Comparison of ENCODE assay signal across 14 mouse cellular contexts in the genomic region with DNA sequence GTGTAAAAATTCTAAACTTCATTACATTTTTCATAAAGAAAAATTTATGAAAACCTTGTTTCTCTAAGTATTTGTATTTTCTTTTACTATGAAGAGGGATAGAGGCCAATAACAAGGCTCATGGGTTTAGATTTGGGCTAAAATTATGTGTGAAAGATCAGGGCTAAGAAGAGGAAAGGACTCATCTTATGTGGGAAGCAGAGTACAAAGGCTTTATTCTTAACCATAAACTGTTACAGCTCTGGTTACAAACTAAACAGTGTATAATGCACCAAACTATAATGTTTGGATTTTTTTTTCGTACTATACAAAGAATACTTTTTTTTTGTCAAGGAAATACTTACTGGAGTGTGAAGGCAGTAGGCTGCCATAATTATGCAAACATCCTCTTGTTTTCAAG. TPM values are rescaled to one million over a fixed set of nuclear protein-coding genes. Genes with fewer than 3 reads are reported as not detected.
DNase-seq lines count a peak whose midpoint lies in the region; ATAC-seq and TF ChIP-seq lines count a peak whose summit lies in the region.
"Had no signal": no experiment of that assay in that cellular context is flagged by ENCODE, and none has a peak within 500 bp of the region (broad histone marks: within the 10 kb centered on the region; RNA-seq: fewer than 3 reads in every experiment).

No protein-coding gene starts in this region.

- no peak for TF ChIP-seq CTCF in bone marrow, adult 2 months (IDR thresholded peaks at IDR 0.05; ENCODE audit: control insufficient read depth, insufficient read depth, low read length)
- TF ChIP-seq CTCF in cerebellum, adult 2 months (IDR thresholded peaks at IDR 0.05; ENCODE audit: borderline replicate concordance, insufficient read depth, low read depth, low read length), result no peak

- peak overlapping the region; percentile 58 for H3K4me3 ChIP-seq in heart, embryonic 13.5 days
- no peak overlapping the region; the same call in 1 of the 2 replicates for H3K4me3 ChIP-seq in liver, embryonic 11.5 days (ENCODE audit: low read depth, low read length)
- peak overlapping the region; percentile 20 for H3K4me3 ChIP-seq in bone marrow, adult 2 months (replicated peaks; ENCODE audit: control insufficient read depth, low read depth, low read length)
- peak overlapping the region; percentile 49 for H3K4me3 ChIP-seq in liver, embryonic 12.5 days
- no peak overlapping the region for H3K4me3 ChIP-seq in cerebellum, adult 2 months (replicated peaks; ENCODE audit: insufficient read depth, low read depth, low read length)

- peaks cover 38% of the 10 kb centered on the region for H3K4me1 ChIP-seq in heart, embryonic 13.5 days
- H3K4me1 ChIP-seq in liver, embryonic 11.5 days (replicated peaks; ENCODE audit: control insufficient read depth, insufficient read depth, low read length), result peaks cover 8% of the 10 kb centered on the region
- peaks cover 2% of the 10 kb centered on the region; the same call in 1 of the 2 replicates for H3K4me1 ChIP-seq in bone marrow, adult 2 months (ENCODE audit: control insufficient read depth, insufficient read depth, low read length)
- peaks cover 32% of the 10 kb centered on the region for H3K4me1 ChIP-seq in liver, embryonic 12.5 days
- H3K4me1 ChIP-seq in cerebellum, adult 2 months (ENCODE audit: control insufficient read depth, insufficient read depth, low read length), result no peaks in the 10 kb centered on the region

- H3K9me3 ChIP-seq in heart, embryonic 13.5 days, result no peaks in the 10 kb centered on the region
- no peaks in the 10 kb centered on the region for H3K9me3 ChIP-seq in liver, embryonic 11.5 days (ENCODE audit: control insufficient read depth, low read length)
- H3K9me3 ChIP-seq in liver, embryonic 12.5 days (replicated peaks), result no peaks in the 10 kb centered on the region
- H3K9me3 ChIP-seq: embryonic facial prominence, embryonic 15.5 days had no signal

- peak overlapping the region; percentile 81 for H3K4me2 ChIP-seq in heart, embryonic 13.5 days
- peak overlapping the region; percentile 59 for H3K4me2 ChIP-seq in liver, embryonic 11.5 days
- H3K4me2 ChIP-seq in liver, embryonic 12.5 days, result peak overlapping the region; percentile 66

- H3K36me3 ChIP-seq in heart, embryonic 13.5 days, result no peaks in the 10 kb centered on the region
- H3K36me3 ChIP-seq in liver, embryonic 11.5 days (ENCODE audit: control insufficient read depth, insufficient read depth, low read length), result no peaks in the 10 kb centered on the region
- no peaks in the 10 kb centered on the region for H3K36me3 ChIP-seq in liver, embryonic 12.5 days
- H3K36me3 ChIP-seq: embryonic facial prominence, embryonic 15.5 days had no signal

- DNase-seq in heart, adult 8-10 months (ENCODE audit: low spot score), result no peak
- DNase-seq in liver, embryonic 11.5 days (ENCODE audit: low spot score), result no peak
- no peak for DNase-seq in liver
- no peak for DNase-seq in cerebellum, adult 2 months
- no peak for DNase-seq in ovary, postnatal 36 days (ENCODE audit: low spot score)
- DNase-seq: cerebellum, adult 8-10 months; right cerebral cortex, adult 18-20 months had no signal

- H3K27me3 ChIP-seq in heart, embryonic 13.5 days (replicated peaks), result no peaks in the 10 kb centered on the region
- no peaks in the 10 kb centered on the region for H3K27me3 ChIP-seq in liver, embryonic 11.5 days (replicated peaks; ENCODE audit: control insufficient read depth, insufficient read depth, low read length)
- no peaks in the 10 kb centered on the region for H3K27me3 ChIP-seq in liver, embryonic 12.5 days (replicated peaks)
- H3K27me3 ChIP-seq in cerebellum, adult 2 months (ENCODE audit: control insufficient read depth, insufficient read depth, low read length), result no peaks in the 10 kb centered on the region
- H3K27me3 ChIP-seq: embryonic facial prominence, embryonic 15.5 days had no signal

- 82% methylated on average over 1 of the region's 1 CpGs for WGBS in heart, embryonic 13.5 days
- WGBS in liver, embryonic 11.5 days, result 91% methylated on average over 1 of the region's 1 CpGs
- WGBS in bone marrow, adult 2 months, result 61% methylated on average over 1 of the region's 1 CpGs
- 80% methylated on average over 1 of the region's 1 CpGs for WGBS in liver, embryonic 12.5 days (ENCODE audit: insufficient replicate concordance)
- 57% methylated on average over 1 of the region's 1 CpGs for WGBS in cerebellum, adult 2 months

- no peak overlapping the region for H3K27ac ChIP-seq in heart, embryonic 13.5 days (replicated peaks)
- peak overlapping the region; percentile 74 for H3K27ac ChIP-seq in liver, embryonic 11.5 days (ENCODE audit: low read depth, low read length)
- no peak overlapping the region for H3K27ac ChIP-seq in bone marrow, adult 2 months (ENCODE audit: control insufficient read depth, insufficient read depth, low read depth, low read length, poor library complexity)
- peak overlapping the region; percentile 99 for H3K27ac ChIP-seq in liver, embryonic 12.5 days
- H3K27ac ChIP-seq in cerebellum, adult 2 months (ENCODE audit: insufficient read depth, low read length), result no peak overlapping the region
- H3K27ac ChIP-seq: embryonic facial prominence, embryonic 15.5 days; hindbrain, embryonic 14.5 days had no signal

- H3K9ac ChIP-seq in heart, embryonic 13.5 days, result peak overlapping the region; percentile 66; the same call in 1 of the 2 replicates
- no peak overlapping the region for H3K9ac ChIP-seq in liver, embryonic 11.5 days (ENCODE audit: low read depth, low read length)
- peak overlapping the region; percentile 71 for H3K9ac ChIP-seq in liver, embryonic 12.5 days
- H3K9ac ChIP-seq: embryonic facial prominence, embryonic 15.5 days; hindbrain, embryonic 14.5 days had no signal

- no peak for TF ChIP-seq POLR2A in bone marrow, adult 2 months (IDR thresholded peaks at IDR 0.05; ENCODE audit: borderline replicate concordance, control insufficient read depth, low read depth, low read length)
- no peak for TF ChIP-seq POLR2A in cerebellum, adult 2 months (IDR thresholded peaks at IDR 0.05; ENCODE audit: borderline replicate concordance, insufficient read depth, low read length)

- no peak for ATAC-seq in heart, embryonic 13.5 days (ENCODE audit: extremely low read depth, insufficient number of reproducible peaks, low FRiP score, low TSS enrichment)
- ATAC-seq in liver, embryonic 11.5 days (replicated peaks; ENCODE audit: low FRiP score), result no peak
- ATAC-seq in liver, embryonic 12.5 days, result no peak

RNA-seq across cellular contexts. Expression of a gene that starts 1.8 kb away (rescaled TPM):
- 1.4 and 3.5 TPM in 2 replicates for polyA plus RNA-seq in heart, embryonic 13.5 days (2015; fragmentation: Nextera tagmentation; extraction: Ambion mirVana)
- 1 to 10 TPM; 2.0 to 7.1 (median 4.3) TPM for total RNA-seq in heart, adult 8-10 months (2022)
- 1.9 and 2.0 TPM in 2 replicates for polyA plus RNA-seq in liver, embryonic 11.5 days (2014; fragmentation: Nextera tagmentation; extraction: Ambion mirVana)
- polyA plus RNA-seq in bone marrow, adult 2 months (2011; ENCODE audit: insufficient read depth, insufficient read length, low replicate concordance, missing spikeins), result 98.2 and 195 TPM in 2 replicates
- 8.6 and 8.9 TPM in 2 replicates for polyA plus RNA-seq in liver, embryonic 12.5 days (2016; fragmentation: Nextera tagmentation; extraction: Ambion mirVana)
- 1.2 and 2.6 TPM in 2 replicates for polyA plus RNA-seq in cerebellum, adult 2 months (2012; rRNA removed)
- polyA plus RNA-seq: hindbrain, embryonic 14.5 days had no signal

RNA-seq across cellular contexts. Expression of a gene that starts 2.1 kb away (rescaled TPM):
- 9.5 and 15.8 TPM in 2 replicates for polyA plus RNA-seq in heart, embryonic 13.5 days (2015; fragmentation: Nextera tagmentation; extraction: Ambion mirVana)
- total RNA-seq in heart, adult 8-10 months (2022), result 1 to 10 TPM in 3 of 4 experiments, not detected in 1; 1.5 to 4.4 (median 2.0) TPM
- polyA plus RNA-seq in liver, embryonic 11.5 days (2014; fragmentation: Nextera tagmentation; extraction: Ambion mirVana), result 7.6 and 7.7 TPM in 2 replicates
- polyA plus RNA-seq in bone marrow, adult 2 months (2011; ENCODE audit: insufficient read depth, insufficient read length, low replicate concordance, missing spikeins), result 25.2 and 61.7 TPM in 2 replicates
- 42.8 and 58.5 TPM in 2 replicates for polyA plus RNA-seq in liver, embryonic 12.5 days (2016; fragmentation: Nextera tagmentation; extraction: Ambion mirVana)
- polyA plus RNA-seq in cerebellum, adult 2 months (2012; rRNA removed), result 1.9 and 2.4 TPM in 2 replicates
- total RNA-seq: gastrocnemius, adult 8-10 months had no signal
- polyA plus RNA-seq: urinary bladder, adult 2 months had no signal

RNA-seq across cellular contexts. Expression of a gene that starts 5.4 kb away (rescaled TPM):
- 1.3 TPM in 1 of 2 replicates, not detected in the other for polyA plus RNA-seq in heart, embryonic 13.5 days (2015; fragmentation: Nextera tagmentation; extraction: Ambion mirVana)
- 10 to 100 TPM; 26.9 to 29.6 (median 28.6) TPM for total RNA-seq in heart, adult 8-10 months (2022)
- polyA plus RNA-seq in liver, embryonic 11.5 days (2014; fragmentation: Nextera tagmentation; extraction: Ambion mirVana), result 2.4 and 5.1 TPM in 2 replicates
- 358 and 477 TPM in 2 replicates for polyA plus RNA-seq in bone marrow, adult 2 months (2011; ENCODE audit: insufficient read depth, insufficient read length, low replicate concordance, missing spikeins)
- 3.7 and 5.9 TPM in 2 replicates for polyA plus RNA-seq in liver, embryonic 12.5 days (2016; fragmentation: Nextera tagmentation; extraction: Ambion mirVana)
- polyA plus RNA-seq in cerebellum, adult 2 months (2012; rRNA removed), result 16.9 and 17.5 TPM in 2 replicates

RNA-seq across cellular contexts. Expression of a gene that starts 20.8 kb away (rescaled TPM):
- polyA plus RNA-seq in heart, embryonic 13.5 days (2015; fragmentation: Nextera tagmentation; extraction: Ambion mirVana), result 0.45 and 0.96 TPM in 2 replicates
- total RNA-seq in heart, adult 8-10 months (2022), result 1 to 10 TPM; 1.4 to 4.4 (median 4.0) TPM
- polyA plus RNA-seq in liver, embryonic 11.5 days (2014; fragmentation: Nextera tagmentation; extraction: Ambion mirVana), result 0.80 and 1.1 TPM in 2 replicates
- polyA plus RNA-seq in bone marrow, adult 2 months (2011; ENCODE audit: insufficient read depth, insufficient read length, low replicate concordance, missing spikeins), result 47.4 and 58.6 TPM in 2 replicates
- 0.59 and 0.75 TPM in 2 replicates for polyA plus RNA-seq in liver, embryonic 12.5 days (2016; fragmentation: Nextera tagmentation; extraction: Ambion mirVana)
- 2.4 and 3.6 TPM in 2 replicates for polyA plus RNA-seq in cerebellum, adult 2 months (2012; rRNA removed)

RNA-seq across cellular contexts. Expression of a gene that starts 24.7 kb away (rescaled TPM):
- polyA plus RNA-seq in heart, embryonic 13.5 days (2015; fragmentation: Nextera tagmentation; extraction: Ambion mirVana), result 13.1 and 13.2 TPM in 2 replicates
- 1 to 10 TPM in 3 of 4 experiments, under 1 TPM in 1; 0.62 to 4.7 (median 2.5) TPM for total RNA-seq in heart, adult 8-10 months (2022)
- polyA plus RNA-seq in liver, embryonic 11.5 days (2014; fragmentation: Nextera tagmentation; extraction: Ambion mirVana), result 19.0 and 20.4 TPM in 2 replicates
- polyA plus RNA-seq in bone marrow, adult 2 months (2011; ENCODE audit: insufficient read depth, insufficient read length, low replicate concordance, missing spikeins), result 99.1 and 123 TPM in 2 replicates
- 41.6 and 43.0 TPM in 2 replicates for polyA plus RNA-seq in liver, embryonic 12.5 days (2016; fragmentation: Nextera tagmentation; extraction: Ambion mirVana)
- 0.27 and 0.41 TPM in 2 replicates for polyA plus RNA-seq in cerebellum, adult 2 months (2012; rRNA removed)

Comparison
In these comparisons a context has a peak if more than half of its experiments do, and no peak if none do; other contexts are left out.
1. H3K4me3 ChIP-seq: peak in heart, embryonic 13.5 days (single experiment), bone marrow, adult 2 months (single experiment) and liver, embryonic 12.5 days (single experiment); none in liver, embryonic 11.5 days (single experiment) and cerebellum, adult 2 months (single experiment).
2. H3K27ac ChIP-seq: peak in liver, embryonic 11.5 days (single experiment) and liver, embryonic 12.5 days (single experiment); none in heart, embryonic 13.5 days (single experiment), bone marrow, adult 2 months (single experiment) and cerebellum, adult 2 months (single experiment).
3. RNA of a gene that starts 5.4 kb away (polyA plus RNA-seq): 358 to 477 TPM in bone marrow, adult 2 months; 16.9 to 17.5 TPM in cerebellum, adult 2 months, 2.4 to 5.1 TPM in liver, embryonic 11.5 days, 3.7 to 5.9 TPM in liver, embryonic 12.5 days and 1.3 TPM in heart, embryonic 13.5 days; every median in the first group is over 10 times any median in the second.
4. Peak in every context shown above with its lines, with median percentiles within 50 percentile points of each other: H3K4me2 ChIP-seq.